Mouse (Mus musculus): ENCODE results near the gene Ubac2. TPM values are rescaled to one million over a fixed set of nuclear protein-coding genes. Genes with fewer than 3 reads are reported as not detected.

Gene Ubac2
- polyA plus RNA-seq, 1 experiment from 2014 or later: 48.9 TPM

DNA sequence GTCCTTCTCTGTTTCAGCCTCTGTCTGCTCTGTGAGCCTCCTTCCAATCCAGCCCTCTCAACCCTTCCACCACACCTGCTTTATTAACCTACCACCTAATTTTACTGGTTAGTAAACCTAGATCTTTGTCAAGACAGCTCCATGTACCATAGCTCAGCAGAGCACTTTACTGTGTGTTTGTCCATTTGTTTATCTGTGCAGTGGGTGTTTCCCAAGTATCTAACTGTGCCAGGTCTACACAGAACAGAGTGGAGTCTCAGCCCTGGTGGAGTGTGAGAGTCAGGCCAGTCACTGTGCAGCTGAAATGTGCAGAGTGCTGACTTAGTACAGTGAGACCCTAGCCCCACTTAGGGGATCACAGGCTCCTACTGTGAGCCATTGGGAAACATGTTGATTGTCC lies 125.4 kb downstream of the Ubac2 start:
- H3K9ac ChIP-seq (ENCODE audit: low read depth, low read length): no peak overlapping the region
- no peaks in the 10 kb centered on the region for H3K36me3 ChIP-seq (ENCODE audit: control insufficient read depth, insufficient read depth, low read length)
- ATAC-seq: no peak
- H3K27me3 ChIP-seq (replicated peaks; ENCODE audit: control insufficient read depth, insufficient read depth, low read length): no peaks in the 10 kb centered on the region
- no peak overlapping the region for H3K27ac ChIP-seq (ENCODE audit: low read depth, low read length)
- no peak overlapping the region for H3K4me3 ChIP-seq (ENCODE audit: low read length)
- H3K4me1 ChIP-seq (ENCODE audit: control insufficient read depth, insufficient read depth, low read depth, low read length): no peaks in the 10 kb centered on the region
- no peaks in the 10 kb centered on the region for H3K9me3 ChIP-seq (ENCODE audit: control insufficient read depth, low read length)
- H3K4me2 ChIP-seq (ENCODE audit: low read length): no peak overlapping the region

DNA sequence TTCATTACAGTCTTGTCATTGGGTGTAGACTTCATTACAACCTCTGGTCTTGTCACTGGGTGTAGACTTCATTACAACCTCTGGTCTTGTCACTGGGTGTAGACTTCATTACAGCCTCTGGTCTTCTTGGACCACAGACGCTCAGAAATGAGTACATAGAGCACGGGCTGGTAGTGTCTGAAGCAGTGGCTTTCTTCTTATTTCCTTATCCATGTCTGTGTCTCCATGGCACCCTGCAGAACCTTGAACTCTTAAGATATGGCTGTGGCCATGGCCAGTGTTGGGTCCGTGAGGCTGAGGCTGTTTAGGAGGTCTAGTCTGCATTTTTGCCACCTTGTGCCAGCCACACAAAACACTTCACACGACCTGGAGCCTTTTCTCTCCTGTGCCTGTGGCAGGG lies 129.8 kb downstream of the Ubac2 start:
- H3K9me3 ChIP-seq (ENCODE audit: control insufficient read depth, low read length): no peaks in the 10 kb centered on the region
- no peaks in the 10 kb centered on the region for H3K4me1 ChIP-seq (ENCODE audit: control insufficient read depth, insufficient read depth, low read depth, low read length)
- peaks cover 5% of the 10 kb centered on the region for H3K36me3 ChIP-seq (ENCODE audit: control insufficient read depth, insufficient read depth, low read length)
- H3K9ac ChIP-seq (ENCODE audit: low read depth, low read length): no peak overlapping the region
- ATAC-seq: no peak
- no peak overlapping the region for H3K27ac ChIP-seq (ENCODE audit: low read depth, low read length)
- no peak overlapping the region for H3K4me2 ChIP-seq (ENCODE audit: low read length)
- no peaks in the 10 kb centered on the region for H3K27me3 ChIP-seq (replicated peaks; ENCODE audit: control insufficient read depth, insufficient read depth, low read length)
- H3K4me3 ChIP-seq (ENCODE audit: low read length): no peak overlapping the region
- 88% methylated on average over 4 of the region's 4 CpGs for WGBS

- Histone ChIP-seq H3K4me3 (ENCODE audit: low read length) (no peak overlapping the region), H3K9me3 (ENCODE audit: control insufficient read depth, low read length) (no peaks in the 10 kb centered on the region), H3K27ac (ENCODE audit: low read depth, low read length) (no peak overlapping the region), H3K9ac (ENCODE audit: low read depth, low read length) (no peak overlapping the region), H3K27me3 (replicated peaks; ENCODE audit: control insufficient read depth, insufficient read depth, low read length) (no peaks in the 10 kb centered on the region), H3K36me3 (ENCODE audit: control insufficient read depth, insufficient read depth, low read length) (peaks cover 5% of the 10 kb centered on the region), H3K4me1 (ENCODE audit: control insufficient read depth, insufficient read depth, low read depth, low read length) (no peaks in the 10 kb centered on the region), H3K4me2 (ENCODE audit: low read length) (no peak overlapping the region)
- no peak for ATAC-seq
- 89% methylated on average over 13 of the region's 13 CpGs for WGBS
Measured at GRCm38 (mm10) chr14:122009502-122009901, 131.1 kb downstream of the Ubac2 start.

DNA sequence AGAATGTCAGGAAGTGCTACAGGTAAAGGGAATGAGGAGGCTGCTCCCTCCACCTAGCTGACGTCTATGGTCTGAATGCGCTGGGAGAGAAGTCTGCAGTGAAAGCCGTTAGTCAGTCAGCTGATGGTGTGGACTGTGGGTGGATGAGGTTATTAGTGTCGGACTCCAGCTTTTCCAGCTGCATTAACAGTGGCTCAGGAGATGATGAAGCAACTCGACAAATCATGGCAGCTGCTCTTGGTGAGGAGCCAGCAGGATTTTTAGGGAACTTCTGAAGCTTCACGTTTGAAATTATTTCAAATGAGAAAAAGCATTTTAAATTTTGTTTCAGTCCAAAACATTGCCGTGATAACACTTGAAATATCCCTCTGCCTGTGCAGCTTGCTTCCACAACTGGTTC lies 131.9 kb downstream of the Ubac2 start:
- 73% methylated on average over 7 of the region's 7 CpGs for WGBS
- no peak for ATAC-seq
- no peak overlapping the region for H3K9ac ChIP-seq (ENCODE audit: low read depth, low read length)
- H3K4me2 ChIP-seq (ENCODE audit: low read length): no peak overlapping the region
- H3K27me3 ChIP-seq (replicated peaks; ENCODE audit: control insufficient read depth, insufficient read depth, low read length): no peaks in the 10 kb centered on the region
- no peaks in the 10 kb centered on the region for H3K9me3 ChIP-seq (ENCODE audit: control insufficient read depth, low read length)
- peaks cover 5% of the 10 kb centered on the region for H3K36me3 ChIP-seq (ENCODE audit: control insufficient read depth, insufficient read depth, low read length)
- no peak overlapping the region for H3K27ac ChIP-seq (ENCODE audit: low read depth, low read length)
- no peaks in the 10 kb centered on the region for H3K4me1 ChIP-seq (ENCODE audit: control insufficient read depth, insufficient read depth, low read depth, low read length)
- H3K4me3 ChIP-seq (ENCODE audit: low read length): no peak overlapping the region

DNA sequence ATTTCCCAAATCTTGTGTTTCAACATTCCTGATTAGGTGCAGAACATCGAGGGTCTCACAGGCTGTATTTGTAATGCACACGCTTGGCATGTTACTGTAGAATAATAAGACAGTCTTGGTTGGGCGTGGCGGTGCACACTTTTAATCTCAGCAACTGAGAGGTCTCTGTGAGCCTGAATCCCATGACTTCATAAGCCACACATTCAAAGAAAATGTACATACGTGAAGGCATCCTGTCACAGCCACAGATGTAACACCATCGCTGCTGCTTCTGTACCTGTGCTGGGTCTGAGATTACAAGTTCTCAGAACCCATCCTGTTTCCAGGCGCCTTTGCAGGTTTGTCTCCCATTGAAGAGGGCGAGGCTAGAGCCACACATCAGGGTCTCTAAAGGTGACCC lies 133.3 kb downstream of the Ubac2 start:
- Histone ChIP-seq H3K27me3 (replicated peaks; ENCODE audit: control insufficient read depth, insufficient read depth, low read length) (no peaks in the 10 kb centered on the region), H3K9ac (ENCODE audit: low read depth, low read length) (no peak overlapping the region), H3K4me1 (ENCODE audit: control insufficient read depth, insufficient read depth, low read depth, low read length) (no peaks in the 10 kb centered on the region), H3K36me3 (ENCODE audit: control insufficient read depth, insufficient read depth, low read length) (peaks cover 5% of the 10 kb centered on the region), H3K4me2 (ENCODE audit: low read length) (no peak overlapping the region), H3K4me3 (ENCODE audit: low read length) (no peak overlapping the region), H3K9me3 (ENCODE audit: control insufficient read depth, low read length) (no peaks in the 10 kb centered on the region), H3K27ac (ENCODE audit: low read depth, low read length) (no peak overlapping the region)
- ATAC-seq: no peak
- 92% methylated on average over 8 of the region's 8 CpGs for WGBS

GRCm38 (mm10) chr14:122012193-122012592 lies 133.8 kb downstream of the Ubac2 start:
- ATAC-seq: no peak
- H3K27me3 ChIP-seq (replicated peaks; ENCODE audit: control insufficient read depth, insufficient read depth, low read length): no peaks in the 10 kb centered on the region
- H3K9ac ChIP-seq (ENCODE audit: low read depth, low read length): no peak overlapping the region
- no peak overlapping the region for H3K4me2 ChIP-seq (ENCODE audit: low read length)
- no peaks in the 10 kb centered on the region for H3K4me1 ChIP-seq (ENCODE audit: control insufficient read depth, insufficient read depth, low read depth, low read length)
- no peak overlapping the region for H3K4me3 ChIP-seq (ENCODE audit: low read length)
- H3K9me3 ChIP-seq (ENCODE audit: control insufficient read depth, low read length): no peaks in the 10 kb centered on the region
- WGBS: 81% methylated on average over 5 of the region's 5 CpGs
- no peak overlapping the region for H3K27ac ChIP-seq (ENCODE audit: low read depth, low read length)
- peaks cover 5% of the 10 kb centered on the region for H3K36me3 ChIP-seq (ENCODE audit: control insufficient read depth, insufficient read depth, low read length)

- Histone ChIP-seq H3K27me3 (replicated peaks; ENCODE audit: control insufficient read depth, insufficient read depth, low read length) (no peaks in the 10 kb centered on the region), H3K9ac (ENCODE audit: low read depth, low read length) (no peak overlapping the region), H3K4me2 (ENCODE audit: low read length) (no peak overlapping the region), H3K4me1 (ENCODE audit: control insufficient read depth, insufficient read depth, low read depth, low read length) (no peaks in the 10 kb centered on the region), H3K4me3 (ENCODE audit: low read length) (no peak overlapping the region), H3K9me3 (ENCODE audit: control insufficient read depth, low read length) (no peaks in the 10 kb centered on the region), H3K36me3 (ENCODE audit: control insufficient read depth, insufficient read depth, low read length) (peaks cover 5% of the 10 kb centered on the region), H3K27ac (ENCODE audit: low read depth, low read length) (no peak overlapping the region)
- 77% methylated on average over 13 of the region's 13 CpGs for WGBS
- no peak for ATAC-seq
Measured at GRCm38 (mm10) chr14:122012814-122013213, 134.4 kb downstream of the Ubac2 start.

DNA sequence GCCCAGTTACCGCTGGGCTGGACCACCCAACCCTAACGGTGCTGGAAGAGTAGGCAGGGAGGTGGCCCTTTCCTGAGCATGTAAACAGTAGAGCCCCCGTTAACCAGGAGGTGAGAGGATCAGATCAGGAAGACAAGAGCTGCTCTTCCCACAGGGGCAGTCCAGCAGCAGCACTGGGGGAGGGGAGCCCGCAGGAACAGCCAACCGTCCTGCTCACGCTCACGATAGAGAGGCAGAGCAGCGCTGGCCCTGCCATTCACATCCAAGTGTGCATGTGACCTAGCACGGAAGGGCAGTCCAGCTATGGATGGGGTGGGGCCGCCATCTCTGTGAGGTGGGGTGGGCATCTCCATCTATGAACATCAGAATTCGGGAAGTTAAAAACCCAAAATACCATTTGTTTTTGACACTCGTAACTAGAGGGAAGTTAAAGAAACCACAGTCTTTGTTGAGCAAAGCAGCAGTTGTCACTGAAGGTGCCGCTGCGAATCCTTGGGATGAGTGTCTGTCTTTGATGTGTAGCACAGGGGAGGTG lies 135.1 kb downstream of the Ubac2 start:
- ATAC-seq: no peak
- Histone ChIP-seq H3K4me1 (ENCODE audit: control insufficient read depth, insufficient read depth, low read depth, low read length) (no peaks in the 10 kb centered on the region), H3K4me3 (ENCODE audit: low read length) (no peak overlapping the region), H3K27me3 (replicated peaks; ENCODE audit: control insufficient read depth, insufficient read depth, low read length) (no peaks in the 10 kb centered on the region), H3K36me3 (ENCODE audit: control insufficient read depth, insufficient read depth, low read length) (peaks cover 5% of the 10 kb centered on the region), H3K9me3 (ENCODE audit: control insufficient read depth, low read length) (no peaks in the 10 kb centered on the region), H3K4me2 (ENCODE audit: low read length) (no peak overlapping the region), H3K27ac (ENCODE audit: low read depth, low read length) (no peak overlapping the region), H3K9ac (ENCODE audit: low read depth, low read length) (no peak overlapping the region)
- WGBS: 89% methylated on average over 14 of the region's 14 CpGs

- peaks cover 2% of the 10 kb centered on the region; the same call in 1 of the 2 replicates for H3K36me3 ChIP-seq (ENCODE audit: control insufficient read depth, insufficient read depth, low read length)
- no peak overlapping the region for H3K4me2 ChIP-seq (ENCODE audit: low read length)
- WGBS: 87% methylated on average over 2 of the region's 2 CpGs
- H3K9ac ChIP-seq (ENCODE audit: low read depth, low read length): no peak overlapping the region
- no peak overlapping the region for H3K4me3 ChIP-seq (ENCODE audit: low read length)
- ATAC-seq: no peak
- no peaks in the 10 kb centered on the region for H3K27me3 ChIP-seq (replicated peaks; ENCODE audit: control insufficient read depth, insufficient read depth, low read length)
- no peaks in the 10 kb centered on the region for H3K4me1 ChIP-seq (ENCODE audit: control insufficient read depth, insufficient read depth, low read depth, low read length)
- no peak overlapping the region for H3K27ac ChIP-seq (ENCODE audit: low read depth, low read length)
- H3K9me3 ChIP-seq (ENCODE audit: control insufficient read depth, low read length): no peaks in the 10 kb centered on the region
Measured at GRCm38 (mm10) chr14:122017958-122018357, 139.5 kb downstream of the Ubac2 start.

- ATAC-seq: no peak
- Histone ChIP-seq H3K36me3 (ENCODE audit: control insufficient read depth, insufficient read depth, low read length) (peaks cover 2% of the 10 kb centered on the region; the same call in 1 of the 2 replicates), H3K9me3 (ENCODE audit: control insufficient read depth, low read length) (no peaks in the 10 kb centered on the region), H3K9ac (ENCODE audit: low read depth, low read length) (no peak overlapping the region), H3K4me3 (ENCODE audit: low read length) (no peak overlapping the region), H3K4me1 (ENCODE audit: control insufficient read depth, insufficient read depth, low read depth, low read length) (no peaks in the 10 kb centered on the region), H3K27ac (ENCODE audit: low read depth, low read length) (no peak overlapping the region), H3K27me3 (replicated peaks; ENCODE audit: control insufficient read depth, insufficient read depth, low read length) (no peaks in the 10 kb centered on the region), H3K4me2 (ENCODE audit: low read length) (no peak overlapping the region)
- 94% methylated on average over 2 of the region's 2 CpGs for WGBS
Measured at GRCm38 (mm10) chr14:122019389-122019788, 141.0 kb downstream of the Ubac2 start.
